Mouse (Mus musculus): Measurements from ENCODE around the gene Txlnb. TPM values are rescaled to one million over a fixed set of nuclear protein-coding genes. Genes with fewer than 3 reads are reported as not detected.
"Not testable (repeated sequence)": the region's sequence is repeated elsewhere in the genome, so short reads cannot be mapped to it uniquely, and the experiment has no call there.

Gene Txlnb
- polyA plus RNA-seq, 1 experiment from 2014 or later, result 3.4 TPM

DNA sequence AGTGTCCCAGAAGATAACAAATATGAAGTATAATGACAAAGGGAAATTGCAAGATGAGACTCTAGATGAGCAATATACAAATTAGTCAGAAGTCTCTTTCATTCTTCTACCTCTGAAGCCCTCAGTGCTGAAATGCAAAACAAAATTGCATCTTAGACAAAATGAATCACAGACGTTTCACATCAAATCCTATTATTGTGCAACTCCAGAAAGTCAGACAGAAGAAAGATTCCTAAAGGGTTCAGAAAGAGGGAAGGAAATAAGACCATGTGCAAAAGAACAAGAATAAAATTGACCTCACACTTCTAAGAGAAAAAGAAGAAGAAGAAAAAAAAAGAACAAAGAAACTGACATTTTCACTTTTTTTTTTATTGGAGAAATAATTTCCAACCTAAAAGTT, 8.1 kb upstream of the Txlnb start:
- 83% methylated on average over 1 of the region's 1 CpGs for WGBS
- ATAC-seq, result no peak
- H3K4me3 ChIP-seq (replicated peaks), result no peak overlapping the region

DNA sequence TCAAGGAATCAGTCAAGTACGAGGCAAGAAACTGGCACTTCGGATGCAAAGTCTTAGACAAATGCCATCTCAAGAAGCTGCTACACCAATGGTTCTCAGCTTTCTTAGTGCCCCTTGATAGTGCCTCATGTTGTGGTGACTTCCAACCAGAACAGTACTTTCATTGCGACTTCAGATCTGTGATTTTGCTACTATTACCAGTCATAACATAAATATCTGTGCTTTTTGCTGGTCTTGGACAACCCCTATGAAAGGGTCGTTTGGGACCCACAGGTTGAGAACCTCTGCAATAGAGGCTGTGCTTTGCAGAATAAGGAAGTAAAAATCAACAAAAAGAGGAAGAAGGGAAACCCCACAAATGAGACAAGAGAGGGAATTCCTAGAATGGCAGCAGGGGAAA, 7.7 kb upstream of the Txlnb start:
- no peaks in the 10 kb centered on the region for H3K9me3 ChIP-seq
- no peaks in the 10 kb centered on the region for H3K27me3 ChIP-seq
- ATAC-seq, result no peak
- H3K9ac ChIP-seq (replicated peaks), result no peak overlapping the region
- no peaks in the 10 kb centered on the region for H3K4me1 ChIP-seq (replicated peaks)
- no peak overlapping the region for H3K4me2 ChIP-seq (replicated peaks)
- H3K4me3 ChIP-seq (replicated peaks), result no peak overlapping the region
- WGBS, result 90% methylated on average over 4 of the region's 4 CpGs
- no peaks in the 10 kb centered on the region for H3K36me3 ChIP-seq
- no peak overlapping the region for H3K27ac ChIP-seq

More for the DNA sequence above, 8.1 kb upstream of the Txlnb start:
- Histone ChIP-seq H3K9me3 (no peaks in the 10 kb centered on the region), H3K4me2 (replicated peaks) (no peak overlapping the region), H3K27ac (no peak overlapping the region), H3K27me3 (no peaks in the 10 kb centered on the region), H3K36me3 (no peaks in the 10 kb centered on the region), H3K4me1 (replicated peaks) (no peaks in the 10 kb centered on the region), H3K9ac (replicated peaks) (no peak overlapping the region)

DNA sequence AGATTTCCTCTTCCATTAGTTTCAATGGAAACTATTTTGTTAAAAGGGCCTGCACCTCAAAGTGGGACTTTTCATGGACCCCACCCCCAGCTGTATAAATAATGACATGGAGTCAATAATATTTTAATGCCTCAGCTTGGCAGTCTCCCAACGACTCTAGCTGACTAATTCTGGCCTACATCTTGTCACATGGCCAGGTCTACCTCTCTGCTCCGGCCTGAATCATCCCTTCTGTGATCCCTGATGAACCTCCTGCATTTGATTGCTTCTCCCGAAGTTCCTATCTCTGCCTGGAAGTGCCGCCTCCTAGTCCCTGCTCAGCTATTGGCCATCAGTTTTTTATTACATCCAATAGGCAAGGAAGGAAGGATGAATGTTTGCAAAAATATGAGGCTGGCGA, 2.1 kb upstream of the Txlnb start:
- Histone ChIP-seq H3K9ac (replicated peaks) (no peak overlapping the region), H3K27ac (no peak overlapping the region), H3K4me1 (replicated peaks) (peaks cover 28% of the 10 kb centered on the region), H3K36me3 (no peaks in the 10 kb centered on the region), H3K9me3 (no peaks in the 10 kb centered on the region), H3K4me3 (replicated peaks) (no peak overlapping the region), H3K4me2 (replicated peaks) (no peak overlapping the region), H3K27me3 (no peaks in the 10 kb centered on the region)
- no peak for ATAC-seq
- WGBS, result 89% methylated on average over 5 of the region's 5 CpGs

DNA sequence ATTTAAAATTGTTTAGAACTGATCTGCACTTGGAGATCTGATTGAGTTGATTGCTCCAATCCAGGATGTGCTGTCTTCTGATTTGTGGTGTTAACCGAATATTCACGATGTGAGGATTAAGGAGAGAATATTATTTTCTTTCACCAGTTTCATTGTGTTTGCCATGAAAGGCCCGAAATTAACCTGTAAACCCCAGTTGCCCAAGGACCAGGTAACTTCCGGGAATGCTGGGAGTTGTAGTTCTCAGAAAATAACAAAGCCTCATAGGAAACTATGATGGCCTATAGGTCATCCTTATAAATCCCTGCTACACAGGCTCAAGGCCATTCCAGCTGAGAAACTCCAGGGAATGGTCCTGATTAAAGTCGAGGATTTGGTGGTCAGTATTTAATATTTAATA, 1.6 kb upstream of the Txlnb start:
- no peak overlapping the region for H3K4me2 ChIP-seq (replicated peaks)
- no peak overlapping the region for H3K4me3 ChIP-seq (replicated peaks)
- no peaks in the 10 kb centered on the region for H3K36me3 ChIP-seq
- no peaks in the 10 kb centered on the region for H3K27me3 ChIP-seq
- H3K9me3 ChIP-seq, result no peaks in the 10 kb centered on the region
- peaks cover 28% of the 10 kb centered on the region for H3K4me1 ChIP-seq (replicated peaks)
- no peak for ATAC-seq
- 85% methylated on average over 5 of the region's 5 CpGs for WGBS
- no peak overlapping the region for H3K27ac ChIP-seq
- no peak overlapping the region for H3K9ac ChIP-seq (replicated peaks)

DNA sequence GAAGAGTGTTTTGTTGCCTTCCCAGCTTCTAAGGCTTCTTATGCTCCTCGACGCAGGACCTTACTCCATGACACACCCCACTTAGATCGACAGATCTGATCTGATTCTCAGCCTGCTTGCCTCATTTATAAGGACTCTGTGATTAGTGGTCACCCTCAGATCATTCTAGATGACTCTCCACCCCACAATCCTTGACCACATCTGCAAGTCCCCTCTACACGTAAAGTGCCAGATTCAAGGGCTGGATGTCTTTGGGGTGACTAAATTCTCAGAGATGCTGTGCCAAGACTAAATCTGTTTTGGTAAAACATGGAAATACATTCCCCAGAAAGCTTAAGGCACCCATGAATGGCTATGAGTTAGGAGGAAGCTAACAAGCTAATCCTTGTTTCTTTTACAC, 799 bp upstream of the Txlnb start:
- Histone ChIP-seq H3K36me3 (no peaks in the 10 kb centered on the region), H3K27me3 (no peaks in the 10 kb centered on the region), H3K9me3 (no peaks in the 10 kb centered on the region), H3K4me3 (replicated peaks) (no peak overlapping the region), H3K9ac (replicated peaks) (no peak overlapping the region), H3K4me1 (replicated peaks) (peaks cover 28% of the 10 kb centered on the region), H3K4me2 (replicated peaks) (no peak overlapping the region), H3K27ac (peak overlapping the region; percentile 80; the same call in 1 of the 2 replicates)
- 81% methylated on average over 4 of the region's 4 CpGs for WGBS
- no peak; the same call in 1 of the 2 replicates for ATAC-seq

DNA sequence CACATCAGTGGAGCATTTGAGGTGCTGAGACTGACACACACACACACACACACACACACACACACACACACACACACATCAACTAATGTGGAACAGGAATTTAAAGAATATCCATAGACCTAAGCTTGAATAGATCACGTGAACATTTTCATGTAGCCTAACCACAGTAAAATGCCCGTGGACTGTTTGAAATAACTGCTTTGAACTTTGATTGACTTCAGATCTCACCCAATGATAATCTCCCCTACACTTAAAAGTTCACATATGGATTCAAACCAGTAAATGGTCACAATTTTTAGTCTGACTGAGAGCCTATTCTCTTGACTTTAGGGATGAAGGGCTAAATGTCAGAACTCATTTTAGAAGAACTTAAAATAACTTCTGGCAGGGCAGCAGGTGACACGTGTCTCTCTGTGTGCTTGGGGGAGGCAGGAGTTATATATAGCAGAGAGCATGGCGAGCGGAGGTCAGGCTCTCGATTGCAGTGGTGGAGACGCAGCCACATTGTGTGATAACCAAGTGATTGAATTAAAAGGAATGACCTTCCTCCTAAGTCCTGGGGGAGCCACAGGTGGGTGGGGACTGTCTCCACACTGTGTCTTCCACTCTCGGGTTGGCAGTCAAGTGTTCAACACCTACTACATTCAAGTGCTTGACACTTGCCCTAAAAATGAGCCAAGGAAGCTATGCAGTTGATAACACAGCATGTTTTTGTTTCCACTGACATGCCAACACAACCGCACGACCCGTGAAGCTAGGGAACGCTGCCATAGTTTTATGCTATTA, 1.0 kb downstream of the Txlnb start:
- peak overlapping the region; percentile 52 for H3K4me2 ChIP-seq (replicated peaks)
- H3K4me3 ChIP-seq (replicated peaks), result no peak overlapping the region; the same call in 1 of the 2 replicates
- ATAC-seq, result no peak

DNA sequence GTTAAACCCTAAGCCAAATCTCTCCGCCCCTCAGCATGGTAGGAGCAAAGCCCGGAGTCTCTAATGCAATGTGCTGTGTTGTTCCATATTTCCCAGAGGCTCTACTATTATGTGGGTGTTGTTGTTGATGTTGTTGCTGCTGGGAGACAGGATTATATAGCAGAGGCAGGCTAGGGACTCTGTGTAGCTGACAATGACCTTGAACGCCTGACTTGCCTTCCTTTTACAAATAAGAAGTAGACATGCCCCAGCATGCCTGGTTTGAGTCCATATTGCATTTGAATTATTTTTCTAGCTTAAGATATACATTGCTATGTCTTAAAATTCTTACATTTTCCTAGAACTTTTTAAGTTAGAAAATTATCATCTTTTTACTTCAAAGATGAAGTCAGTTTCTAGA, 1.7 kb downstream of the Txlnb start:
- ATAC-seq, result no peak
- Histone ChIP-seq H3K4me3 (replicated peaks) (no peak overlapping the region), H3K9me3 (no peaks in the 10 kb centered on the region), H3K4me2 (replicated peaks) (no peak overlapping the region), H3K4me1 (replicated peaks) (peaks cover 28% of the 10 kb centered on the region), H3K27me3 (no peaks in the 10 kb centered on the region), H3K9ac (replicated peaks) (no peak overlapping the region), H3K27ac (no peak overlapping the region), H3K36me3 (no peaks in the 10 kb centered on the region)
- 75% methylated on average over 3 of the region's 3 CpGs for WGBS

More for the DNA sequence above, 1.0 kb downstream of the Txlnb start:
- H3K4me1 ChIP-seq (replicated peaks), result peaks cover 28% of the 10 kb centered on the region
- no peaks in the 10 kb centered on the region for H3K36me3 ChIP-seq
- 64% methylated on average over 12 of the region's 12 CpGs for WGBS
- no peak overlapping the region for H3K9ac ChIP-seq (replicated peaks)
- no peaks in the 10 kb centered on the region for H3K9me3 ChIP-seq
- H3K27ac ChIP-seq, result no peak overlapping the region
- no peaks in the 10 kb centered on the region for H3K27me3 ChIP-seq

DNA sequence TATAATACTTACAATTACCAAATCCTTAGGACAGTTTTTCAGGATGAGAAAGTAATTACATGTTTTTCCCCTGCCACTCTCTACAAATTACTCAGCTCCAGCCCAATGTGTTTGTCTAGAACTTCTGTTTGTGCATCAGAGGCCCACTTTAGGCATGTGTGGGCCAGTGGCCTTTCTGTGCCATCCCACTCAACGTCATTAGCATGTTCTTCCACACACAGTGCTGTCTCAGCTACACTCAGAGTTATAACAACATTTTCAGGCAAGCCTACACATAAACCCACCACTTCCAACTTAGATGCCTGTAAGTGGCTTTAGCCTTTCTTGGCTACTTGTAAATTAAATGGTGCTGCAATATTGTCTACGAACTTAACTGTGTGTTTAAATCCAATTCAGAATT, 5.8 kb downstream of the Txlnb start:
- no peaks in the 10 kb centered on the region for H3K36me3 ChIP-seq
- H3K9me3 ChIP-seq, result no peaks in the 10 kb centered on the region
- no peak overlapping the region for H3K9ac ChIP-seq (replicated peaks)
- no peak overlapping the region for H3K4me3 ChIP-seq (replicated peaks)
- H3K4me2 ChIP-seq (replicated peaks), result no peak overlapping the region
- no peaks in the 10 kb centered on the region for H3K27me3 ChIP-seq
- no peak overlapping the region for H3K27ac ChIP-seq
- H3K4me1 ChIP-seq (replicated peaks), result peaks cover 12% of the 10 kb centered on the region
- no peak for ATAC-seq
- 92% methylated on average over 2 of the region's 2 CpGs for WGBS

DNA sequence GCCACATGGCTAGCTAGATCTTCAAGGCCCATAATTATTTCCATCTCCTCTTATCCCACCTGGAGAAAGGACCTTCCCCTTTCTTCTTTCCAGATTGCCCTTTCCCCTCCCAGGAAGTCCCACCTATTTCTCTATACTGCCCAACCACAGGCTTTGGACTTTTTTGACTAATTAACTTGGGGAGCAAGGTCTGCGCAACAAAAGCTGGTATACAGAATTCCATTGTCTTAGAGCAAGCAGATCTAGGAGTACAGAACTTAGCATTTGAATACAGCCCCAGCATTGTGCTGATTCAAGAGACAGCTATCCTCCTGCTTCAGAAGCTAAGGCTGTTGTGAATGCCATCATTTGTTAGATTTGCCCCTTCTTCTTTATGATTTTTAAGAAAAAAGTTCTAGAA, 12.5 kb downstream of the Txlnb start:
- Histone ChIP-seq H3K27ac (no peak overlapping the region), H3K9ac (replicated peaks) (no peak overlapping the region), H3K4me2 (replicated peaks) (no peak overlapping the region), H3K9me3 (peaks cover 3% of the 10 kb centered on the region; the same call in 1 of the 2 replicates), H3K4me1 (replicated peaks) (no peaks in the 10 kb centered on the region), H3K27me3 (no peaks in the 10 kb centered on the region), H3K4me3 (replicated peaks) (no peak overlapping the region), H3K36me3 (no peaks in the 10 kb centered on the region)
- 82% methylated on average over 1 of the region's 1 CpGs for WGBS
- no peak for ATAC-seq

DNA sequence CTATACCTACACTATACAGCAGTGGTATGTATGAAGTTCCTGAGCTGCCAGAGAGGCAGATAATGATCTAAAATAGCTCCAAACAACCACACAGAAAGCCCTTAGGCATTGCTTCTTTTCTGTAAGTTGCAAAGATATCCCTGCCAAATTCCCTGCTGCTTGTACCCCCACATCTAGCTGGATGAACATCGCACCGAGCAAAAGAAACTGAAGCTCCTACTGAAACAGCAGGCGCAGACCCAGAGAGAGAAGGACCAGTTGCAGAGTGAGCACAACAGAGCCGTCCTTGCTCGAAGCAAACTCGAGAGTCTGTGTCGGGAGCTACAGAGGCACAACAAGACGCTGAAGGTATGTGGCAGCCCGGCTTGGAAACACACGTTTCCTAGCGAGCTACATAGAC, 19.0 kb downstream of the Txlnb start:
- no peak overlapping the region for H3K4me2 ChIP-seq (replicated peaks)
- no peak overlapping the region for H3K9ac ChIP-seq (replicated peaks)
- no peak overlapping the region for H3K4me3 ChIP-seq (replicated peaks)
- no peaks in the 10 kb centered on the region for H3K27me3 ChIP-seq
- H3K36me3 ChIP-seq, result peaks cover 22% of the 10 kb centered on the region
- H3K9me3 ChIP-seq, result peaks cover 7% of the 10 kb centered on the region
- no peaks in the 10 kb centered on the region for H3K4me1 ChIP-seq (replicated peaks)
- ATAC-seq, result no peak
- H3K27ac ChIP-seq, result no peak overlapping the region
- WGBS, result 87% methylated on average over 11 of the region's 11 CpGs

DNA sequence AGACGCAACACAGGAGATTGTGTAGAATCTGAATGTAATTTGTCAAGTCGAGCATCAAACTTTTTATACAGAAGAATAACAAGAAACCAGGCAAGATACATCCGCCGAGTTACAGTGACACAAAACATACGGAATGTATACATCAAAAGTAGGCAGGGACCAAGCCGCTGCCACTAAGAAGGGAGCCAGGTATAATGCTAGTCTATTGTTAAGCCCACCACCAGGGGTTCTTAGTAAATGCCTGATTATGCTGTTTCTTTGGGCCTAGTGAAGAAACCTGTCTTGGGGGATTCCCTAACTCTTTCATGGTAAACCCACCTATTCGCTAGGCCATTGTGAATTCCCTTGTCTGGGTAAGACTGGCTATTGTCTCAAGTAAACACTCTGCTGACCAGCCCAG, 24.4 kb downstream of the Txlnb start:
- H3K4me2 ChIP-seq (replicated peaks); H3K4me3 ChIP-seq (replicated peaks); H3K27ac ChIP-seq; H3K9ac ChIP-seq (replicated peaks); H3K4me1 ChIP-seq (replicated peaks); ATAC-seq; H3K9me3 ChIP-seq; H3K27me3 ChIP-seq: not testable (repeated sequence)
- WGBS, result 88% methylated on average over 7 of the region's 7 CpGs
- peaks cover 24% of the 10 kb centered on the region for H3K36me3 ChIP-seq

DNA sequence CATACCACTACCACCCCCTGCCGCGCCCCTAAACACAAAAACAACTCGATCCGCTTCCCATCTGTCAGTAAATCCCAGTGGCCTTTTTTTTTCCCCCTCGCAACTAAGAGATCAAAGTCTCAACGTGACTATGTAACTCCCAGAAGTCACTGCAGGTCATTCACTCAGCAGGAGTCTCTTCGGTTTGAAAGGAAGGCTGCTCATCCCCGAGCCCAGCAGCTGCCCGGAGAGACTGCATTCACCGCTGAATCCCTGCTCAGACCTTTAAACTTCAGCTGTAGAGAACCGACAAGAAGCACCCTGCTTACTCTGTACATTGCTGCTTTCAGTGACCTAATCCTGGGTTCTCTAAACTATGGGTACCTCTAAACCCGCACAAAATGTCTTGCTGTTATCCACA, 31.4 kb downstream of the Txlnb start:
- peak overlapping the region; percentile 18 for H3K4me3 ChIP-seq (replicated peaks)

DNA sequence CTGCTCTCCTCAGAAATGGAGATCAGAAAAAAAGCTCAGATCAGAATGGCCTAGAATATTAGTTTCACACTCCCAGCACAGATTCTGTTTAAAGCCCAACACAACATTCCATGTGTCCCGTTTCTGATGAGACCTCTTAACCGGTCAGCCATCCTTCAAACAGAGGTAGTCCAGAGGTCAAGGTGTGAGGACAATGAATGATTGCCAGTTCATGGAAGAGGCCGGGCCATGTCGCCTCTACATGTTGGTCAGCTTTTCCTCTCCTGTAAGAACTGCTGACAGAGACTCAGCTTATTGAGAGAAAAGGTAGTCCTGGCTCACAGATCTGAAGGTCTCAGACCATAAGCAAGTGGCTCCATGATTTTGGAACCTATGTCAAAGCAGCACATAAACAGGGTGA, 33.2 kb downstream of the Txlnb start:
- Histone ChIP-seq H3K4me3 (replicated peaks) (no peak overlapping the region), H3K36me3 (no peaks in the 10 kb centered on the region), H3K9me3 (no peaks in the 10 kb centered on the region), H3K9ac (replicated peaks) (no peak overlapping the region), H3K27ac (no peak overlapping the region), H3K4me2 (replicated peaks) (no peak overlapping the region), H3K27me3 (no peaks in the 10 kb centered on the region), H3K4me1 (replicated peaks) (peaks cover 32% of the 10 kb centered on the region)
- WGBS, result 92% methylated on average over 4 of the region's 4 CpGs
- no peak for ATAC-seq

More for the DNA sequence above, 31.4 kb downstream of the Txlnb start:
- peak; percentile 61 for ATAC-seq
- Histone ChIP-seq H3K27ac (peak overlapping the region; percentile 70), H3K27me3 (no peaks in the 10 kb centered on the region), H3K9me3 (no peaks in the 10 kb centered on the region), H3K4me2 (replicated peaks) (peak overlapping the region; percentile 48), H3K4me1 (replicated peaks) (peaks cover 32% of the 10 kb centered on the region), H3K9ac (replicated peaks) (no peak overlapping the region; the same call in 1 of the 2 replicates), H3K36me3 (no peaks in the 10 kb centered on the region)
- under 1% methylated on average over 12 of the region's 12 CpGs for WGBS
